Mouse (Mus musculus) ES-E14 (cell line): ENCODE data around the gene Dstyk. TPM values are rescaled to one million over a fixed set of nuclear protein-coding genes. Genes with fewer than 3 reads are reported as not detected.

Experiments used
- DNase-seq: peaks from one replicate; pipeline ENCODE4 v3.0.0-alpha.2; 2013; ENCODE audit warnings: low read depth, low spot score
- H3K27ac ChIP-seq: 2 replicates; pipeline ENCODE4 v1.5.1; 2012; ENCODE audit warnings: low read depth, mild to moderate bottlenecking, low read length, moderate library complexity, mixed read lengths; ENCODE audit not compliant: poor library complexity, insufficient read depth, severe bottlenecking
- H3K36me3 ChIP-seq: 2 replicates; pipeline ENCODE4 v1.6.1; 2012; ENCODE audit warnings: mild to moderate bottlenecking, low read length, moderate library complexity, mixed read lengths; ENCODE audit not compliant: control insufficient read depth, poor library complexity, insufficient read depth, severe bottlenecking
- H3K4me1 ChIP-seq, 2 experiments: fragments of 150-350 bp in 1 of 2; sonication (generic) in 1 of 2; 2 replicates each; pipeline ENCODE4 v1.6.1; 2012; ENCODE audit warnings: low read length in 2 of 2, mild to moderate bottlenecking in 1 of 2, mixed read lengths in 1 of 2; ENCODE audit not compliant: control insufficient read depth in 2 of 2, insufficient read depth in 2 of 2, poor library complexity in 1 of 2
- H3K4me3 ChIP-seq, 2 experiments: fragments of 150-350 bp in 1 of 2; sonication (generic) in 1 of 2; 2 replicates each; pipeline ENCODE4 v1.5.1; 2012; ENCODE audit warnings: low read length in 2 of 2, low read depth in 1 of 2, mild to moderate bottlenecking in 1 of 2, mixed read lengths in 1 of 2; ENCODE audit not compliant: insufficient read depth in 1 of 2, poor library complexity in 1 of 2, severe bottlenecking in 1 of 2
- H3K9ac ChIP-seq: 2 replicates; pipeline ENCODE4 v1.6.1; 2012; ENCODE audit warnings: low read depth, mild to moderate bottlenecking, low read length, mixed read lengths; ENCODE audit not compliant: poor library complexity, insufficient read depth, severe bottlenecking
- H3K9me3 ChIP-seq: fragments of 150-350 bp; sonication (generic); 2 replicates; pipeline ENCODE4 v1.6.1; 2012; ENCODE audit warnings: low read depth, mild to moderate bottlenecking, low read length; ENCODE audit not compliant: control insufficient read depth, insufficient read depth
- CHD2 ChIP-seq: IDR thresholded peaks from 2 replicates; pipeline ENCODE4 v1.6.1; 2014; ENCODE audit warnings: mild to moderate bottlenecking, low read depth, low read length, inconsistent platforms
- HCFC1 ChIP-seq: IDR thresholded peaks from 2 replicates; pipeline ENCODE4 v1.6.1; 2012; ENCODE audit warnings: low read length, inconsistent platforms, borderline replicate concordance; ENCODE audit not compliant: insufficient read depth
- MAFK ChIP-seq: IDR thresholded peaks from 2 replicates; pipeline ENCODE4 v1.6.1; 2014; ENCODE audit warnings: mild to moderate bottlenecking, low read depth, low read length, inconsistent platforms; ENCODE audit not compliant: insufficient read depth
- ZC3H11A ChIP-seq: IDR thresholded peaks from 2 replicates; pipeline ENCODE4 v1.6.1; 2012; ENCODE audit warnings: low read depth, mild to moderate bottlenecking, inconsistent platforms, low read length, borderline replicate concordance
- ZNF384 ChIP-seq: IDR thresholded peaks from 2 replicates; pipeline ENCODE4 v1.6.1; 2012; ENCODE audit warnings: low read depth, low read length, inconsistent platforms
- in situ Hi-C, 2 experiments: fragments of 600-800 bp; cut with MboI; formaldehyde crosslinking; loops; one replicate each; pipeline ENCODE4 v1.15.1; 2025; ENCODE audit warnings: low sequenced_read_pairs in 2 of 2, inconsistent platforms in 1 of 2; ENCODE audit not compliant: unreplicated experiment in 2 of 2
- total RNA-seq: library from RNA; depleted of rRNA; stranded (reverse); fragments of 300-350 nt; gene quantifications from 2 replicates; pipeline ENCODE4 v1.2.3, GENCODE M21; 2012

Dstyk gene
- total RNA-seq, 1 experiment = 6.5 TPM

DNA sequence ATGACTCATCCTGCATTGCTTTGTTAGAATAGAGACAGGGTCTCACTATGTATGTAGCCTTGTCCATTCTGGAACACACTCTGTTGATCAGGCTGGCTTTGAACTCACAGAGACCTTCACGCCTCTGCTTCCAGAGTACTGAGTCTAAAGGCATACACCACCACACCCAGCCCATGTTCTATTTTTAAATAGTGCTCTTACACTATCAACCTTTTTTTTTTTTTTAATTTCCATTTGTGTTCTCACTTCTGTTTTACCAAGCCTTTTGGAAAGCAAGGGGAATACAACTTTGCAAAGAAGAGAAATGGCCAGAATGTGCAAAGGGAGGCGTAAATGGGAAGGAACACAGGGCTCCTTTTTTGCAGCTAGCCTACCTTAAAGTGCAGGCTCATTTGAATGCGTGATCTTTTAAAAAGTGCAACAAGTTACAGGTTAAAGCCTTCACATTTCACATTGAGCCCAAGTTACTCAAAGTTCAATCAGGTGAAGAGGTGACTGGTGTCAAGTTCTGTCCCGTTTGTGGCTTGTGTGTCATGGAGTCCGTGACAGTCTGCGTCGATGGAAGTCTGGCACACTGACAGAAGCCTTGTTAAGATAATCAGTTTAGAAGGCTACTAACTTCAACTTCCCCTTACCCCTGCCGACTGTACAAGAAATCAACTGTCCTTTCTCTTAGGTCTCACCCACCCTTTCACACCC lies 962 bp upstream of the Dstyk start:
- H3K9ac ChIP-seq = no peak overlapping the region
- no peak overlapping the region for H3K27ac ChIP-seq
- DNase-seq = no peak
- H3K36me3 ChIP-seq = no peaks in the 10 kb centered on the region
- peaks cover 0 to 7% of the 10 kb centered on the region in 2 experiments; a peak in 2 of 4 replicates for H3K4me1 ChIP-seq
- in situ Hi-C loops = no loop called here
- TF ChIP-seq MAFK (no peak), ZNF384 (no peak), CHD2 (no peak), ZC3H11A (no peak), HCFC1 (no peak)
- H3K4me3 ChIP-seq = no peak overlapping the region
- H3K9me3 ChIP-seq = no peaks in the 10 kb centered on the region

DNA sequence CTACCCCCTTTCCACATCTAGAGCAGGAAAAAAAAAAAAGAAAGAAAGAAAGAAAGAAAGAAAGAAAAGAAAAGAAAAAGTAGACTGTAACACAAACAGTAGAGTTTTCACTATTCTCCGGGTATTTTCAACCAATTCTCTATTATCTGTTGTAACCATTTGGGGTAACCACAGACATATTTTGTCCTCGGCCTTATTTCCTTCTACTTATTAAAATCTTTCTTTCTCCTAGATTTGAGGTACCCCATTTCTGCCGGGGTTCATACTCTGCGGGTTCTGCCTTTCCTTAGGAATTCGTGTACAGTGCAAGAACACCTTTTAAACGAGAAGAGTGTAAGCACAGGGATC lies 438 bp upstream of the Dstyk start:
- no peaks in the 10 kb centered on the region for H3K9me3 ChIP-seq
- TF ChIP-seq HCFC1 = no peak
- no peak overlapping the region for H3K27ac ChIP-seq
- peaks cover 0 to 7% of the 10 kb centered on the region in 2 experiments; a peak in 2 of 4 replicates for H3K4me1 ChIP-seq
- in situ Hi-C loops = no loop called here
- H3K36me3 ChIP-seq = no peaks in the 10 kb centered on the region
- peak overlapping the region; percentile 77; the same call in 1 of the 2 replicates for H3K9ac ChIP-seq
- H3K4me3 ChIP-seq = peak overlapping the region; percentile 77
- no peak for DNase-seq

DNA sequence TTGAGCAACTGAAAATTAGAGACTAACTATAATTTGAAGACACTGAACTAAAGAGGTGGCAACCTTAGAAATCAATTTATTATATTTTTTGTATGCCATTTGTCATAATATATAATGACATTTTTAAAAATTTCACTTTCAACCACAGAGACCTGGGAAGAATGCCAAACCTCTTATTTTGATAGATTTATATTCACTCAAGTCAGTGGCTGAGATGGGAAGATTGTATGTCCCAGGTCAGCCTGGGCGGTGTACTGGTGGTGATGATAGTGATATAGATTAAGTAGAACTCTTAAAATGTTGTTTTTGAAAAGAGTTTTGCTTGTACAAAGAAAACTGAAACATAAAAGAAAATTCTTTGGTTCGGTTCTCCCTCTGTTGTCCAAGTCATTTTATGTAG lies 2.9 kb downstream of the Dstyk start:
- no peak overlapping the region for H3K4me3 ChIP-seq
- in situ Hi-C loops = no loop called here

GRCm38 (mm10) chr1:132420662-132421061 lies 3.3 kb downstream of the Dstyk start:
- Histone ChIP-seq H3K9me3 (no peaks in the 10 kb centered on the region), H3K36me3 (no peaks in the 10 kb centered on the region), H3K27ac (no peak overlapping the region), H3K4me3 (no peak overlapping the region), H3K9ac (no peak overlapping the region), H3K4me1 (peaks cover 0 to 7% of the 10 kb centered on the region in 2 experiments; a peak in 2 of 4 replicates)
- in situ Hi-C loops = no loop called here
- DNase-seq = no peak
- TF ChIP-seq ZNF384 (no peak), HCFC1 (no peak), MAFK (no peak)

More for the DNA sequence above, 2.9 kb downstream of the Dstyk start:
- H3K4me1 ChIP-seq = peaks cover 0 to 7% of the 10 kb centered on the region in 2 experiments; a peak in 2 of 4 replicates
- no peaks in the 10 kb centered on the region for H3K36me3 ChIP-seq
- H3K27ac ChIP-seq = no peak overlapping the region
- no peaks in the 10 kb centered on the region for H3K9me3 ChIP-seq
- TF ChIP-seq ZNF384 (no peak), HCFC1 (no peak), CHD2 (no peak), ZC3H11A (no peak), MAFK (no peak)
- H3K9ac ChIP-seq = no peak overlapping the region
- DNase-seq = no peak
